Mouse (Mus musculus) frontal cortex, postnatal 14 days (tissue): ENCODE data around the gene Lrrc27.
A peak's percentile ranks its signal among the peaks of the same experiment; 100 is the strongest.

Experiments
- DNase-seq, 2 experiments: peaks; one replicate each; pipeline ENCODE4 v3.0.0; 2022; ENCODE audit warnings: low spot score in 2 of 2

Gene Lrrc27

GRCm38 (mm10) chr7:139272639-139273396, 60.0 kb downstream of the Lrrc27 start:
- peak in 1 of 2 experiments; percentile 48 for DNase-seq

GRCm38 (mm10) chr7:139273397-139273719, 60.6 kb downstream of the Lrrc27 start:
- DNase-seq, result no peak

GRCm38 (mm10) chr7:139275586-139275985, 62.8 kb downstream of the Lrrc27 start:
- DNase-seq, result peak in 1 of 2 experiments; percentile 40

- no peak for DNase-seq
Measured at GRCm38 (mm10) chr7:139276150-139276549, 63.4 kb downstream of the Lrrc27 start.

- no peak for DNase-seq
Measured at GRCm38 (mm10) chr7:139277536-139277935, 64.7 kb downstream of the Lrrc27 start.

- no peak for DNase-seq
Measured at GRCm38 (mm10) chr7:139279571-139279970, 66.8 kb downstream of the Lrrc27 start.

- DNase-seq, result no peak
Measured at GRCm38 (mm10) chr7:139280044-139280443, 67.3 kb downstream of the Lrrc27 start.

GRCm38 (mm10) chr7:139281195-139281594, 68.4 kb downstream of the Lrrc27 start:
- DNase-seq, result no peak

- no peak for DNase-seq
Measured at GRCm38 (mm10) chr7:139282037-139282436, 69.2 kb downstream of the Lrrc27 start.

- no peak for DNase-seq
Measured at GRCm38 (mm10) chr7:139285295-139285943, 72.6 kb downstream of the Lrrc27 start.

- DNase-seq, result no peak
Measured at GRCm38 (mm10) chr7:139288540-139288939, 75.8 kb downstream of the Lrrc27 start.
